Mouse (Mus musculus) thymus, postnatal 10 days (tissue): ENCODE results near the gene Idh1.
"Not testable (repeated sequence)": the region's sequence is repeated elsewhere in the genome, so short reads cannot be mapped to it uniquely, and the experiment has no call there.

ENCODE experiments used
- DNase-seq, 2 experiments: peaks; one replicate each; pipeline ENCODE4 v3.0.0; 2021; ENCODE audit warnings: low spot score in 2 of 2

Gene Idh1

GRCm38 (mm10) chr1:65186287-65187073 lies at the start of gene Idh1, which contains the start of gene Pikfyve:
Gene Idh1 (minus strand): TSS chr1:65186500.
Gene Pikfyve (plus strand): TSS chr1:65186683.
- peak; percentile 94 to 96 for DNase-seq

- DNase-seq, result no peak
These were observed 44.3 kb upstream of the Idh1 start for GRCm38 (mm10) chr1:65230566-65230965.

- not testable (repeated sequence) for DNase-seq
These were observed 43.5 kb upstream of the Idh1 start for GRCm38 (mm10) chr1:65229768-65230167.

- DNase-seq, result no peak
These were observed 41.4 kb upstream of the Idh1 start for GRCm38 (mm10) chr1:65227681-65228080.

- no peak for DNase-seq
These were observed 37.4 kb upstream of the Idh1 start for GRCm38 (mm10) chr1:65223654-65224053.

- no peak for DNase-seq
These were observed 31.7 kb upstream of the Idh1 start for GRCm38 (mm10) chr1:65217972-65218371.

GRCm38 (mm10) chr1:65217567-65217966 lies 31.3 kb upstream of the Idh1 start:
- no peak for DNase-seq

- no peak for DNase-seq
These were observed 26.9 kb upstream of the Idh1 start for GRCm38 (mm10) chr1:65213214-65213613.

GRCm38 (mm10) chr1:65204299-65204698 lies 18.0 kb upstream of the Idh1 start:
- no peak for DNase-seq

GRCm38 (mm10) chr1:65198861-65199260 lies 12.6 kb upstream of the Idh1 start:
- no peak for DNase-seq

GRCm38 (mm10) chr1:65198425-65198824 lies 12.1 kb upstream of the Idh1 start:
- no peak for DNase-seq

- no peak for DNase-seq
These were observed 6.9 kb upstream of the Idh1 start for GRCm38 (mm10) chr1:65193226-65193625.

- no peak for DNase-seq
These were observed 3.9 kb upstream of the Idh1 start for GRCm38 (mm10) chr1:65190172-65190571.

GRCm38 (mm10) chr1:65187074-65187430 lies 752 bp upstream of the Idh1 start:
- no peak for DNase-seq

GRCm38 (mm10) chr1:65185524-65186205 lies 635 bp downstream of the Idh1 start:
- no peak for DNase-seq

GRCm38 (mm10) chr1:65185011-65185410 lies 1.3 kb downstream of the Idh1 start:
- DNase-seq, result no peak

- DNase-seq, result no peak
These were observed 2.3 kb downstream of the Idh1 start for GRCm38 (mm10) chr1:65183994-65184393.

- DNase-seq, result no peak
These were observed 4.8 kb downstream of the Idh1 start for GRCm38 (mm10) chr1:65181459-65181858.

GRCm38 (mm10) chr1:65179634-65180249 lies 6.6 kb downstream of the Idh1 start:
- DNase-seq, result peak; percentile 39 to 77

- DNase-seq, result peak; percentile 78 to 85
These were observed 7.3 kb downstream of the Idh1 start for GRCm38 (mm10) chr1:65178902-65179432.

GRCm38 (mm10) chr1:65178126-65178901 lies 8.0 kb downstream of the Idh1 start:
- DNase-seq, result peak; percentile 85 to 94

GRCm38 (mm10) chr1:65177452-65177851 lies 8.8 kb downstream of the Idh1 start:
- DNase-seq, result no peak
